Mouse (Mus musculus) hindlimb bud, embryonic 11.5 days (tissue): ENCODE measurements at regions not wholly inside any gene's neighbourhood (a gene's known extent, or its start where the extent isn't known, plus 50 kb on each side); places are given as distances from the start of the nearest gene placed in this dataset.

Experiments
- DNase-seq: peaks from one replicate; pipeline ENCODE4 v3.0.0-alpha.2; 2012; ENCODE audit warnings: low read depth, low spot score; ENCODE audit errors: extremely low spot score

- DNase-seq = no peak
Observed at GRCm38 (mm10) chr17:14501341-14501740, 192.7 kb downstream of the Thbs2 start.

- peak; percentile 71 for DNase-seq
Observed at GRCm38 (mm10) chr17:14497086-14497485, 196.9 kb downstream of the Thbs2 start.

- DNase-seq = no peak
Observed at GRCm38 (mm10) chr17:14493751-14494320, 200.2 kb downstream of the Thbs2 start.

GRCm38 (mm10) chr17:14492936-14493335, 201.1 kb downstream of the Thbs2 start:
- DNase-seq = no peak

GRCm38 (mm10) chr17:14481746-14482145, 202.4 kb downstream of the Smoc2 start:
- DNase-seq = no peak

GRCm38 (mm10) chr17:14478938-14479505, 199.7 kb downstream of the Smoc2 start:
- DNase-seq = no peak

GRCm38 (mm10) chr17:14476707-14477106, 197.4 kb downstream of the Smoc2 start:
- DNase-seq = no peak

- no peak for DNase-seq
Observed at GRCm38 (mm10) chr17:14475778-14476647, 196.7 kb downstream of the Smoc2 start.

- DNase-seq = no peak
Observed at GRCm38 (mm10) chr17:14475277-14475676, 196.0 kb downstream of the Smoc2 start.

- DNase-seq = no peak
Observed at GRCm38 (mm10) chr17:14468754-14469488, 189.6 kb downstream of the Smoc2 start.

- no peak for DNase-seq
Observed at GRCm38 (mm10) chr17:14455251-14455743, 176.0 kb downstream of the Smoc2 start.
